Mouse (Mus musculus): ENCODE data around the gene Btg1. TPM values are rescaled to one million over a fixed set of nuclear protein-coding genes. Genes with fewer than 3 reads are reported as not detected.

The Btg1 gene
- polyA plus RNA-seq, 1 experiment: 42.6 TPM

GRCm38 (mm10) chr10:96642014-96642413 lies 25.2 kb downstream of the Btg1 start:
- no peaks in the 10 kb centered on the region for H3K4me1 ChIP-seq (ENCODE audit: control insufficient read depth, insufficient read depth, low read length)
- H3K9ac ChIP-seq (ENCODE audit: low read depth, poor library complexity, severe bottlenecking): no peak overlapping the region
- no peak overlapping the region for H3K27ac ChIP-seq (ENCODE audit: insufficient read depth, low read length)
- no peak overlapping the region for H3K4me3 ChIP-seq (ENCODE audit: low read depth, low read length)
- no peaks in the 10 kb centered on the region for H3K36me3 ChIP-seq (ENCODE audit: control insufficient read depth, insufficient read depth, low read length, poor library complexity, severe bottlenecking)
- no peak for TF ChIP-seq EP300 (IDR thresholded peaks at IDR 0.05; ENCODE audit: insufficient read depth, low read depth, low read length)
- TF ChIP-seq CTCF (IDR thresholded peaks at IDR 0.05; ENCODE audit: low read depth, low read length): no peak
- TF ChIP-seq POLR2A (IDR thresholded peaks at IDR 0.05; ENCODE audit: insufficient read depth, low read length): no peak
- no peaks in the 10 kb centered on the region; the same call in 1 of the 2 replicates for H3K27me3 ChIP-seq (ENCODE audit: control insufficient read depth, insufficient read depth, low read length, poor library complexity, severe bottlenecking)
- H3K9me3 ChIP-seq (replicated peaks; ENCODE audit: control insufficient read depth, insufficient read depth, low read length, poor library complexity, severe bottlenecking): no peaks in the 10 kb centered on the region; the same call in 1 of the 2 replicates

GRCm38 (mm10) chr10:96642751-96643150 lies 25.9 kb downstream of the Btg1 start:
- H3K9me3 ChIP-seq (replicated peaks; ENCODE audit: control insufficient read depth, insufficient read depth, low read length, poor library complexity, severe bottlenecking): no peaks in the 10 kb centered on the region; the same call in 1 of the 2 replicates
- TF ChIP-seq EP300 (IDR thresholded peaks at IDR 0.05; ENCODE audit: insufficient read depth, low read depth, low read length) (no peak), POLR2A (IDR thresholded peaks at IDR 0.05; ENCODE audit: insufficient read depth, low read length) (no peak), CTCF (IDR thresholded peaks at IDR 0.05; ENCODE audit: low read depth, low read length) (no peak)
- H3K27ac ChIP-seq (ENCODE audit: insufficient read depth, low read length): no peak overlapping the region
- H3K4me1 ChIP-seq (ENCODE audit: control insufficient read depth, insufficient read depth, low read length): no peaks in the 10 kb centered on the region
- H3K9ac ChIP-seq (ENCODE audit: low read depth, poor library complexity, severe bottlenecking): no peak overlapping the region
- H3K36me3 ChIP-seq (ENCODE audit: control insufficient read depth, insufficient read depth, low read length, poor library complexity, severe bottlenecking): no peaks in the 10 kb centered on the region
- no peak overlapping the region for H3K4me3 ChIP-seq (ENCODE audit: low read depth, low read length)
- no peaks in the 10 kb centered on the region; the same call in 1 of the 2 replicates for H3K27me3 ChIP-seq (ENCODE audit: control insufficient read depth, insufficient read depth, low read length, poor library complexity, severe bottlenecking)

GRCm38 (mm10) chr10:96645183-96645582 lies 28.4 kb downstream of the Btg1 start:
- Histone ChIP-seq H3K27me3 (ENCODE audit: control insufficient read depth, insufficient read depth, low read length, poor library complexity, severe bottlenecking) (no peaks in the 10 kb centered on the region), H3K27ac (ENCODE audit: insufficient read depth, low read length) (no peak overlapping the region), H3K9ac (ENCODE audit: low read depth, poor library complexity, severe bottlenecking) (no peak overlapping the region), H3K9me3 (replicated peaks; ENCODE audit: control insufficient read depth, insufficient read depth, low read length, poor library complexity, severe bottlenecking) (no peaks in the 10 kb centered on the region), H3K36me3 (ENCODE audit: control insufficient read depth, insufficient read depth, low read length, poor library complexity, severe bottlenecking) (no peaks in the 10 kb centered on the region), H3K4me1 (ENCODE audit: control insufficient read depth, insufficient read depth, low read length) (no peaks in the 10 kb centered on the region), H3K4me3 (ENCODE audit: low read depth, low read length) (no peak overlapping the region)
- TF ChIP-seq CTCF (IDR thresholded peaks at IDR 0.05; ENCODE audit: low read depth, low read length) (no peak), EP300 (IDR thresholded peaks at IDR 0.05; ENCODE audit: insufficient read depth, low read depth, low read length) (no peak), POLR2A (IDR thresholded peaks at IDR 0.05; ENCODE audit: insufficient read depth, low read length) (no peak)

- Histone ChIP-seq H3K27ac (ENCODE audit: insufficient read depth, low read length) (no peak overlapping the region), H3K9me3 (replicated peaks; ENCODE audit: control insufficient read depth, insufficient read depth, low read length, poor library complexity, severe bottlenecking) (no peaks in the 10 kb centered on the region), H3K9ac (ENCODE audit: low read depth, poor library complexity, severe bottlenecking) (no peak overlapping the region), H3K36me3 (ENCODE audit: control insufficient read depth, insufficient read depth, low read length, poor library complexity, severe bottlenecking) (no peaks in the 10 kb centered on the region), H3K27me3 (ENCODE audit: control insufficient read depth, insufficient read depth, low read length, poor library complexity, severe bottlenecking) (no peaks in the 10 kb centered on the region), H3K4me3 (ENCODE audit: low read depth, low read length) (no peak overlapping the region), H3K4me1 (ENCODE audit: control insufficient read depth, insufficient read depth, low read length) (no peaks in the 10 kb centered on the region)
- no peak for TF ChIP-seq POLR2A (IDR thresholded peaks at IDR 0.05; ENCODE audit: insufficient read depth, low read length)
- TF ChIP-seq CTCF (IDR thresholded peaks at IDR 0.05; ENCODE audit: low read depth, low read length): no peak
- no peak for TF ChIP-seq EP300 (IDR thresholded peaks at IDR 0.05; ENCODE audit: insufficient read depth, low read depth, low read length)
These were observed 29.4 kb downstream of the Btg1 start for GRCm38 (mm10) chr10:96646024-96646866.

GRCm38 (mm10) chr10:96646867-96647462 lies 30.2 kb downstream of the Btg1 start:
- Histone ChIP-seq H3K9ac (ENCODE audit: low read depth, poor library complexity, severe bottlenecking) (no peak overlapping the region), H3K9me3 (replicated peaks; ENCODE audit: control insufficient read depth, insufficient read depth, low read length, poor library complexity, severe bottlenecking) (no peaks in the 10 kb centered on the region), H3K27me3 (ENCODE audit: control insufficient read depth, insufficient read depth, low read length, poor library complexity, severe bottlenecking) (no peaks in the 10 kb centered on the region), H3K4me1 (ENCODE audit: control insufficient read depth, insufficient read depth, low read length) (no peaks in the 10 kb centered on the region), H3K4me3 (ENCODE audit: low read depth, low read length) (no peak overlapping the region), H3K27ac (ENCODE audit: insufficient read depth, low read length) (no peak overlapping the region), H3K36me3 (ENCODE audit: control insufficient read depth, insufficient read depth, low read length, poor library complexity, severe bottlenecking) (no peaks in the 10 kb centered on the region)
- TF ChIP-seq EP300 (IDR thresholded peaks at IDR 0.05; ENCODE audit: insufficient read depth, low read depth, low read length) (no peak), CTCF (IDR thresholded peaks at IDR 0.05; ENCODE audit: low read depth, low read length) (no peak), POLR2A (IDR thresholded peaks at IDR 0.05; ENCODE audit: insufficient read depth, low read length) (no peak)

- Histone ChIP-seq H3K9ac (ENCODE audit: low read depth, poor library complexity, severe bottlenecking) (no peak overlapping the region), H3K9me3 (replicated peaks; ENCODE audit: control insufficient read depth, insufficient read depth, low read length, poor library complexity, severe bottlenecking) (no peaks in the 10 kb centered on the region), H3K27me3 (ENCODE audit: control insufficient read depth, insufficient read depth, low read length, poor library complexity, severe bottlenecking) (no peaks in the 10 kb centered on the region), H3K36me3 (ENCODE audit: control insufficient read depth, insufficient read depth, low read length, poor library complexity, severe bottlenecking) (no peaks in the 10 kb centered on the region), H3K27ac (ENCODE audit: insufficient read depth, low read length) (no peak overlapping the region), H3K4me3 (ENCODE audit: low read depth, low read length) (no peak overlapping the region), H3K4me1 (ENCODE audit: control insufficient read depth, insufficient read depth, low read length) (no peaks in the 10 kb centered on the region)
- no peak for TF ChIP-seq EP300 (IDR thresholded peaks at IDR 0.05; ENCODE audit: insufficient read depth, low read depth, low read length)
- TF ChIP-seq CTCF (IDR thresholded peaks at IDR 0.05; ENCODE audit: low read depth, low read length): no peak
- no peak for TF ChIP-seq POLR2A (IDR thresholded peaks at IDR 0.05; ENCODE audit: insufficient read depth, low read length)
These were observed 31.4 kb downstream of the Btg1 start for GRCm38 (mm10) chr10:96648161-96648561.

Measured in ES-Bruce4 (cell line).